Mouse (Mus musculus): ENCODE measurements around the gene Mctp2.

DNA sequence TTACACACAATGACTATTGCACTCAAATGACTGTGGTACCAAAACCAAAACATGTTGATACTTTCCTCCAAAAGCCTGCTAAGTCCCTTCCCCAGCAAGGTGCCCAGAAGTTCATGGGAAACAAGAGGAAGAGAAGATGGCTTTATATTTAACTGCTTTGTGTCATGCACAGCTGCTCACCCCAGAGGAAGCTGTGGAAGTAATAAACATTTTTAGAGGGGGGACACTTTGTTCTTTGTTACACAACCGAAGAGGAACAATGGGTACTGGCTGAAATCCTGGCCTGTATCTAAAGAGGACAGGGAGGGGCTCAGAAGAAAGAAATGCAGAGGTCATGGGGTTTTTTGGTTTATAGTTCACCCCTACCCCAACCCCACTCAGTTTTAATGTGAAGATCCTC is 144.2 kb downstream of the Mctp2 start:
- TF ChIP-seq POLR2A (IDR thresholded peaks at IDR 0.05; ENCODE audit: control insufficient read depth, low read depth, low read length) (no peak), CTCF (IDR thresholded peaks at IDR 0.05; ENCODE audit: control insufficient read depth, insufficient read depth, insufficient replicate concordance, low read depth, low read length) (no peak)

Data from testis, adult 2 months (tissue).